Mouse (Mus musculus) CD4-positive, CD25-positive, alpha-beta regulatory T cell, adult 2 months (primary cell): ENCODE measurements at regions not wholly inside any gene's neighbourhood (a gene's known extent, or its start where the extent isn't known, plus 50 kb on each side); places are given as distances from the start of the nearest gene placed in this dataset.

Experiments
- DNase-seq: peaks from one replicate; pipeline ENCODE4 v3.0.0-alpha.2; 2012; ENCODE audit warnings: low read depth, low spot score

DNA sequence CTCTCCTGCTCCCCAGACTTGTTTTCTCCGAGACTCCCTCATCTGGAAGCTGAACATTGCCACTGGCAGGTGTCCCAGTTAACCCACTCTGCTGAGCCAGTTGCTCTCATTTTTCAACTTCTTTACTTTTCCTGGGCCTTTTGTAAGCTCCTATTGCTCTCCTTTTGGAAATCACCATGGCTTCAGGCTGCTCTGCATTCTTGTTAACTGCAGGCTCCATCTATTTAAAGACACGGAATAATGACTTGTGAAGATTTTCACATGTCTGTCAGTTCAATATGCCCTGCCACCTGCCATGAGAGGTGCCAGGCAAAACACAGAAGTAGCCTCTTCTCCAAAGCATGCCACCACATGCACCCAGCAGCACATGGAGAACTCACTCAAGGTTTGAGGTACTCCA is 1009.9 kb downstream of the Car8 start:
- DNase-seq = no peak

- no peak for DNase-seq
Observed at GRCm38 (mm10) chr4:7222922-7223321, 1015.9 kb downstream of the Car8 start.

DNA sequence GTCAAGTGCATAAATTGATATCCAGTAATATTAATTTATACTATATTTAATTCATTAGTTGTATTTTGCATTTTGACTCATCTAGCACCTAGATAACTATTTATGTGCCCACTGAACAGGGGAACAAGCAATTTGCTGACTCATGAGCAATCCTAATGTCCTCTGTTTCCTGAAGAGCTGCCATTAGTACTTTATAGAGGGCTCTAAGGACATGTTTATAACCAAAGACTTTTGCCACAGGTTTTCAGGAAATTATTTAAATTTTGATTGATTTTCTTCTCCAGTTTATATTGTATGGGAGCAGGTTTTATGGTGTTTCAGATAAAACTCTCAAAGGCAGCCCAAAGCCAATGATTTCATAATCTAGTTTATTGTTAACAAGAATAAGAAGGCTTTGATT is 1018.4 kb downstream of the Car8 start:
- DNase-seq = no peak

DNA sequence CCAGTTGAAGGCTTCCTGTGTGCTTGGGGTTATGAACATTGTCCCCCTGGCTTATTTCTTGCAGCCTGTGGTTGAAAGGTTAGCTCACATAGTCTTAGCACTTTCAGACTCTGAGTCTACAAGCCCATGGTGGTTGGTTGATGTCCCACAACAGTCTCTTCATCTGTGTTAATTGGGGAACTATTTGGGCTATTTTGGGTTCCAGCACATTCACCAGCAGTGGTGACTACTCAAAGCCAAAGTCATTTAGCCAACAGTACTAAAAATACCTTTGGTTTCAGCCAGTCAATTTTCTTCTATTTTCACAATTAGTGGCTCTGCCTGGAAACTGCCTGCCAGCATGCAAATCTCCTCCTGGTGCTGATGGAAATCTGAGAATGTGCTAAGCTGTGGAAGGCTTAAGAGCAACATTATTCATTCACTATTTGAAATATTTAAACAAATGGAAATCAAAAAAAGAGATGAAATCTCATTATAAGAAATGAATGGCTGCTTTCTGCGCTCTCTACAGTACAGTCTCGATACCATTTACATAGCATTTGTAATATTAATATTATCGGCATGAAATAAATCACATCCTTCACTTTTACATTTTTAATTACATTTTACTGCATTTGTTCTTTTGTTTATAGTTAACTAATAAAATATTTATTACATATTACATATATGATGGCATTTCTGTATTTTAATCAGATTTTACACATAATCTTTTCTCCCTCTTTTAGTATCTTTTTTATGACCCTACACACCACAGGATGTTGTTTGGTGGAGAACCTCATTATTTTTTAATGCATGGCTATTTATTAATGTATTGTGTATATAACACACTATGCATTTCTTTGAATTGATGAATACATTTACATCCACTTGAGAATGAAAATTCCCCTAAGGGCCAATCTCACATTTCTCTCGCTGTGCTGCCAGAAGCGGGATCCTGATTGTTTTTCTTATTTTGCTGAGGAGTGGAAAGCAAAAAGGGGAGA is 1023.5 kb downstream of the Car8 start:
- no peak for DNase-seq

GRCm38 (mm10) chr4:7206987-7207386 is 1031.9 kb downstream of the Car8 start:
- DNase-seq = peak; percentile 29

DNA sequence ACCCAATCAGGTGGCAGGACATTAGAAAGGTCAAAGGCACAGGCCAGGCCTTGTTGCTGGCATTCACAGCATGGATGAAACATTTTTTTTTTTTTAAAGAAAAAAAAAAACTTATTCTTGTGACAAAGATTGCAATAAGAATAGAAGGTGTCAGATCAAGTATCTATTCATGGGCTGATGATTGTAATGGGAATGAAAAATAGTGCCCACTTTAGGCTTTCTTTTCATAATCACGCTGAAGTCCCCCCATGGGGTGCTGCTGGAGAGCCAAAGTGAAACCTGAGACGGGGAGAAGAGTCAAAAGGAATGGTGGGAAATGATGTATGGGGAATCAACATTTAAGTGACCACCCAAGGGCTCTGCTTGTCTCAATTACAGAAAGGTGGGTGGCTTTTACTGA is 1037.0 kb downstream of the Car8 start:
- DNase-seq = no peak

DNA sequence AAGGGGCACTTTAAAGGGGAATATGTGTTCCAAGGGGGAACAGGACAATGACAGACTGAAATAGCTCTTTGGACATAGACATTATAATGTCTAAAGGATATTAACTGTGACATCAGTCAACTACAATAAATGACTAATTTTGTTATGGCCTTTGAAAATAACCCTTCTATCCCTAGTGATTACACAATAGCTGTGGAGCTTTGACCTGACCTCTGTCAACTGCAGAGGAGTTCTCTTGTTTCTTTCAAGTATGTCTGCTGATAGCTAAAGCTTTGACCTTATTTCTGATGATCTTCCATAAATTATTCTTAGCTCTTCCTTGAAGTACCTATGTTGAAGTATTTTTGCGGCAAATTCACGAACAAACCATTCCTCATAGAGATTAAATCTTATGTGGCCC is 1038.9 kb downstream of the Car8 start:
- no peak for DNase-seq

GRCm38 (mm10) chr4:7199052-7199451 is 1039.8 kb downstream of the Car8 start:
- DNase-seq = peak; percentile 44

GRCm38 (mm10) chr4:7196570-7196969 is 1042.3 kb downstream of the Car8 start:
- DNase-seq = no peak

DNA sequence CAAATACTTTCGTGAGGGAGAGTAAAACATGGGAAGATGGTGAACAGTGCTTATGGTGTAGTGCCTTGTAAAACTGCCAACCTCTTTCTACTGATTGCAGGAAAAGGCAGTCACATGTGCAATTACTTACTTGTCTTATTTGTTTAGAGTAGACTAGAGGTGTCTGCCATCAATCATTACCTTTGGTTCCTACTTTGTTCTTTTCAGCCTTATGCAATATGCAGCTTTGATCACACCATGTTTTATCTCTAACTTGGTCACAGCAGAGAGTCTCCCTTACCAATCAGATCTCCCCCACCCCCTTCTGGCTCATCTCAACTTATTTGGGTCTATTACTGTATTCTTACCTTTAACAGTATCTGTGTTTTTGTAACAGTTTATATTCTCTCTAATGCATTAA is 1043.2 kb downstream of the Car8 start:
- DNase-seq = no peak

- no peak for DNase-seq
Observed at GRCm38 (mm10) chr4:7191912-7192311, 1046.9 kb downstream of the Car8 start.

DNA sequence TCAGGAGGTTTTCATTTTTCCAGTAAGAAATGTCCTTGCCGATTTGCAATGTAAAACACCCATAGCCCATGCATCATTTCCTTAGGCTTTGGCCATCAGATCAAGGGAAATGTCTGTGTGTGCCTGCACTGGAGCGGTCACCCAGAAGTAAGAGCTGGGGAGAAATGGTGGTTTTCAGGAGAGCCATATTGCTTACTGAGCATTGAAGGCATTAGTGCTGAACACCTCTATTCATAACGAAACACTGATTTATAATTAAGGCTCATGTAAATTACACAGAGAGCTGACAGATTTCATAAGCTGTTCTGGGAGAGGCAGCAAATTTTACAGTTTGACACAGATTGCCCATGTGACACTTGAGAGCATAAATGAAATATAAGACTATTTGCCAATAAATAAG is 1047.6 kb downstream of the Car8 start:
- no peak for DNase-seq

GRCm38 (mm10) chr4:7175030-7175429 is 1063.8 kb downstream of the Car8 start:
- peak; percentile 55 for DNase-seq

DNA sequence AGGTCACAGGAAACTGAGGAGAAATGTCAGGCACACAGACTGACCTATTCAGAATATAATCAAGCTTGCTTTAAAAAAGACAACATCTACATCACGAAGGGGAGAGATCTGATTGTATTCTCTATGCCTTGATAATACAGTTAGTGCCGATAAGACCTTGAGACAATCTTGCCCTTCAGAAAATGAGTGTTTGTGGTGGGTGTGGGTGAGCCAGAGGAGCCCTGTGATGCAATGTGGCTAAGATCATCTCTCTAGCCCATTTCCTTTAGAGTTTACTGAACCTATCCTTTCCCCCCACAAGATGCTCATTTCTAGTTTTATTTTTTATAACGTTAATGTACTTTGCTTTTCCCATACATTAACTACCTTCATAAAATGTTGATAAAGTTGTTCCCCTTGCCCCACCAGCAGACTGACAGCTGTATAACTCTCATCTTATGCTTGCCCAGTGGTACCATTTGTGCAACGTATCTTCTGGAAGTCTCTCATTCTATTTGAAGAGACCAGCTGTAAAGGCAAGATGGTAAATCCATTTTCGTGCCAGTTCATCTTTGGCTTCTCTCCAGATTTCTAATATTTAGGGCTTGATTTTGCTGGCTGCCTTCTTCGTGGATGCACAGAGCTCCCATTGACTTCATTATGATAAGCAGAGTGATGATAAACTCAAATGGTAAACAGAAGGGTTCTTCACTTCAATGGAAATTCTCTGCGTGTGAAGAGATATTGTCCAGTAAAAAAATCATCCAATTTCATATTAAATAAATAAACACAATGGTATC is 1066.1 kb downstream of the Car8 start:
- DNase-seq = peak; percentile 43

DNA sequence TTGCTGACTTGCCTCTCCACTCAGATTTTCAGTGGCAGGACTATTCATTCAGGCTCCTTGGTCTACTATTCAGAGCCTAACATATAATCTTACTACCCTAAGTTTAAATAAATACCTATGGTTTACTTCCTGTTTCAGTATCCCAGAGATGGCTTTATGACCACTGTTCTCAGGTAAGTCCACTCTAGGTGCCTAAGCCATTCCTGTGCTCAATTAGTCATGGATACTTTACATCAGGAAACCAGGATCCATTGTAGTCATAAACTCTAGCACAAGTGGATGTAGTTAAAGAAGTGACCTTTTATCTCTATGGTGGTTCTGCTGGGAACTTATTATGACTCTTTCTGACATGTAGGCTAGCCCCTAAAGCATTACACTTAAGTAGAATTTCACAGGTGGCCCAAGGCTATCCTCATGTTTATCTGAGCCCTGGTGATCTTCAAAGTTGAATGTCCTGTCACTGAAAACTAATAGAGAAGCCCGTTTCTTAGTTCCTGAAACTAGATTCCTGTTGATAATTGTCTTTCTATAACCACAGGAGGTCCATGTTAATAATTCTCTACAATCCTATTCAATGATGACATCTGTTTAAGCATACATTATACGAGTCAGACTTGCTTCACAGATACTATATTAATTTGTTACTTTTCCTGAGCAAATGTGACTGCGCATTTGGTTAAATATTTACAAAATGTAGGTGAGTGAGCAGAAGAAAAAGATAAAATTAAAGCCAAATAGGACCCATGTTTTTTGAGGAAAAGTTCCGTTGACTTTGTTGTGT is 1067.0 kb downstream of the Car8 start:
- no peak for DNase-seq

GRCm38 (mm10) chr4:7161411-7161810 is 1077.4 kb downstream of the Car8 start:
- no peak for DNase-seq

GRCm38 (mm10) chr4:7157883-7158282 is 1081.0 kb downstream of the Car8 start:
- DNase-seq = no peak

- DNase-seq = no peak
Observed at GRCm38 (mm10) chr4:7154256-7154655, 1084.6 kb downstream of the Car8 start.

- no peak for DNase-seq
Observed at GRCm38 (mm10) chr4:7153835-7154234, 1085.0 kb downstream of the Car8 start.

GRCm38 (mm10) chr4:7145756-7146155 is 1093.1 kb downstream of the Car8 start:
- no peak for DNase-seq

DNA sequence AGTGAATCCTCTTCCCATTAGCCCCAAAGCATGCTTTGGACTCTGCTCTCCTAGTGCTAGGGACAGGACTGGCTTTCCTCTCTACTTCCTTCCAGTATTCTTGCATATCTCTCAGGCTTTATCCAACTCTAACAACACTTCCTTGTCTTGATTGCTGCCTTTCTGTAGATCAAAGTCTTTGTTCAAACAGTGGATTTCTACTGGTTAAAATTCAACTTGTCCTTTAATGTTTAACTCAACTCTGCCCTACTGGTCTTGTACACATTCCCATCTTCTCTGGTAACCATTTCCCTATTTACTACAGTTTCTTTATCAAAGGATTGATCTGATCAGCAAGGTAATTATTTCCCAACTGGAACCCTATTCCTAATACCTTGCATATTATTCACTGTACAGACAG is 1094.6 kb downstream of the Car8 start:
- no peak for DNase-seq

GRCm38 (mm10) chr4:7143676-7144075 is 1095.2 kb downstream of the Car8 start:
- DNase-seq = no peak
